Mouse (Mus musculus) lung, embryonic 15.5 days (tissue): Measurements from ENCODE around the gene Qk. TPM values are rescaled to one million over a fixed set of nuclear protein-coding genes. Genes with fewer than 3 reads are reported as not detected.

ENCODE experiments used
- ATAC-seq: fragments of 200-750 bp; cut with Nextera tagmentation; 2 replicates; pipeline ENCODE4 v1.8.0; 2017; ENCODE audit warnings: moderate number of reproducible peaks, borderline replicate concordance; ENCODE audit not compliant: low FRiP score, low TSS enrichment; ENCODE audit errors: extremely low read depth
- H3K27ac ChIP-seq: fragments of 300-500 bp; sonication (generic); 2 replicates; pipeline ENCODE4 v1.5.1; 2015; ENCODE audit warnings: moderate library complexity, mild to moderate bottlenecking, inconsistent platforms
- H3K27me3 ChIP-seq: fragments of 300-500 bp; sonication (generic); 2 replicates; pipeline ENCODE4 v1.6.1; 2015; ENCODE audit warnings: inconsistent platforms
- H3K36me3 ChIP-seq: fragments of 300-500 bp; sonication (generic); 2 replicates; pipeline ENCODE4 v1.6.1; 2015; ENCODE audit warnings: inconsistent platforms
- H3K4me1 ChIP-seq: fragments of 300-500 bp; sonication (generic); 2 replicates; pipeline ENCODE4 v1.6.1; 2015; ENCODE audit warnings: inconsistent platforms
- H3K4me2 ChIP-seq: fragments of 300-500 bp; sonication (generic); 2 replicates; pipeline ENCODE4 v1.6.1; 2015; ENCODE audit warnings: inconsistent platforms, mild to moderate bottlenecking, moderate library complexity
- H3K4me3 ChIP-seq: fragments of 300-500 bp; sonication (generic); 2 replicates; pipeline ENCODE4 v1.5.1; 2015; ENCODE audit warnings: mild to moderate bottlenecking, inconsistent platforms
- H3K9ac ChIP-seq: fragments of 300-500 bp; sonication (generic); 2 replicates; pipeline ENCODE4 v1.6.1; 2015; ENCODE audit warnings: inconsistent platforms
- H3K9me3 ChIP-seq: fragments of 300-500 bp; sonication (generic); 2 replicates; pipeline ENCODE4 v1.6.1; 2016; ENCODE audit warnings: inconsistent platforms
- WGBS: fragments of 180-500 bp; shearing (Covaris S2); methylation state at CpG from one replicate; pipeline ENCODE4 v1.1.7; 2015; 5-methylcytosine and 5-hydroxymethylcytosine counted together
- polyA plus RNA-seq: library from polyadenylated mRNA; unstranded; fragments of >200 nt; fragmentation: Nextera tagmentation; extraction: Ambion mirVana; gene quantifications from 2 replicates; pipeline ENCODE4 v1.2.1, GENCODE M21; 2015

Qk gene
- polyA plus RNA-seq, 1 experiment from 2014 or later: 33.3 TPM

GRCm38 (mm10) chr17:10232406-10232805 lies 87.2 kb downstream of the Qk start:
- Histone ChIP-seq H3K27ac (no peak overlapping the region), H3K27me3 (no peaks in the 10 kb centered on the region), H3K36me3 (peaks cover 3% of the 10 kb centered on the region), H3K4me2 (no peak overlapping the region), H3K4me3 (no peak overlapping the region), H3K4me1 (no peaks in the 10 kb centered on the region), H3K9ac (no peak overlapping the region), H3K9me3 (no peaks in the 10 kb centered on the region)
- WGBS: 93% methylated on average over 3 of the region's 3 CpGs
- ATAC-seq: no peak

DNA sequence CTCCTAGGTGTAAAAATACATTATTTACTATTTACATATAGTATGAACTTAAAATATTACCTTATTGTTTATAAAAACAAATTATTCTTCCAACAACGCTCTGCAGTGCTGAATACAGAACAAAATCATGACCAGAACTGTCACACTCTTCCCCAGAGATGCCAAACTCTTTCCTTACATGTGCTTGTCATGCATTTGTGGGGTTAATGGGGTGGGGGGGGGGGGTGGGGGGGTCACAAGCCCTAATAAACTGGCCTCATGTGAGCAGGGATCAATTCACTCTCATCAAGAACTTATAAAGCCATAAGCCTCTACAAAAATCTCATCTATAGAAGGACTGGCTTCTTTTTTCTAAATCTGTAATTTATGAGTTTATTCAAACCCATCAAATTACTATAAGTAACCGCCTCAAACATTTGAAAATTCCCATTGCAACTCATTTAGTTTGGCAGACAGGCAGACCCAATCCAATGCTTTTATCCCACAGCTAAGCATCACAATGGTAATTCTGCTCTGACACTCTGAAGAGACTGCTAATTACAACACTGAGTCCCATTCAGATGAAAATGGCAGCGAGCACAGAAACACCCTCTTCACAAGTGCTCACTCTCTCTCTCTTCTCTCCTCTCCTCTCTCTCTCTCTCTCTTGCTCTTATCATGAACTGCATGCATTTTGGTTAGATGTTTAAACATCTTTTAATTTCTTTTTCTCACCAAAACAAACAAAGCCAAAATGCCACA lies 91.7 kb downstream of the Qk start:
- no peak overlapping the region for H3K4me2 ChIP-seq
- H3K9ac ChIP-seq: no peak overlapping the region
- H3K9me3 ChIP-seq: no peaks in the 10 kb centered on the region
- WGBS: 75% methylated on average over 3 of the region's 3 CpGs
- H3K27ac ChIP-seq: no peak overlapping the region
- H3K4me3 ChIP-seq: no peak overlapping the region
- peaks cover 4% of the 10 kb centered on the region for H3K4me1 ChIP-seq
- no peaks in the 10 kb centered on the region for H3K27me3 ChIP-seq
- ATAC-seq: no peak
- H3K36me3 ChIP-seq: no peaks in the 10 kb centered on the region

DNA sequence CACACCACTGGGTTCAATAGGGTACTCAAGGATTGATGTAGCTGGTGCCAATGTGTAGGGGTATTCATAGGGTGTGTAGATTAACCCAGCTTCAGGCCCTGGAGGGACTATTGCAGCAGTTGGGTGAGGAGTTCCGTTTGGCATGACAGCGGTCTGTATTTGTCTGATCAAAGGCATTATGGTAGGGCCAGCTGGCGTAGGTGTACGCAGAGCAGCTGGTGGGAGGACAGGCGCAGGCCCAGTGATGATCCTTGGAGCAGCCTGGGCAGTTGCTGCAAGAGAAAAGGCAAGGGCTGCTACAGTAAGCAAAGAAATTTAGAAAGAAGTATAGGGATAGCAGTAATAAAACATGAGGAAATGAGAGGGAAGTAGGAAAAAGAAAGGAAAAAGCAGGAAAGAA lies 103.5 kb downstream of the Qk start:
- 70% methylated on average over 5 of the region's 5 CpGs for WGBS
- no peaks in the 10 kb centered on the region for H3K9me3 ChIP-seq
- no peak for ATAC-seq
- no peak overlapping the region for H3K4me3 ChIP-seq
- H3K4me1 ChIP-seq: no peaks in the 10 kb centered on the region
- H3K4me2 ChIP-seq: no peak overlapping the region
- peaks cover 14% of the 10 kb centered on the region for H3K36me3 ChIP-seq
- no peak overlapping the region for H3K9ac ChIP-seq
- H3K27me3 ChIP-seq: no peaks in the 10 kb centered on the region
- H3K27ac ChIP-seq: no peak overlapping the region

GRCm38 (mm10) chr17:10209154-10209777 lies 110.4 kb downstream of the Qk start:
- peaks cover 24% of the 10 kb centered on the region for H3K36me3 ChIP-seq
- H3K9ac ChIP-seq: no peak overlapping the region
- no peaks in the 10 kb centered on the region for H3K27me3 ChIP-seq
- no peaks in the 10 kb centered on the region for H3K4me1 ChIP-seq
- H3K27ac ChIP-seq: no peak overlapping the region
- 51% methylated on average over 12 of the region's 12 CpGs for WGBS
- H3K4me3 ChIP-seq: no peak overlapping the region
- no peak for ATAC-seq
- no peaks in the 10 kb centered on the region for H3K9me3 ChIP-seq
- H3K4me2 ChIP-seq: no peak overlapping the region

- Histone ChIP-seq H3K4me2 (no peak overlapping the region), H3K27me3 (no peaks in the 10 kb centered on the region), H3K27ac (no peak overlapping the region), H3K4me1 (no peaks in the 10 kb centered on the region), H3K36me3 (peaks cover 19% of the 10 kb centered on the region), H3K9me3 (no peaks in the 10 kb centered on the region), H3K9ac (no peak overlapping the region), H3K4me3 (no peak overlapping the region)
- no peak for ATAC-seq
- WGBS: 77% methylated on average over 2 of the region's 2 CpGs
Observed at GRCm38 (mm10) chr17:10198662-10199061, 121.0 kb downstream of the Qk start.

- no peak overlapping the region for H3K27ac ChIP-seq
- no peak overlapping the region for H3K9ac ChIP-seq
- 93% methylated on average over 3 of the region's 3 CpGs for whole genome bisulfite sequencing
- H3K4me1 ChIP-seq: no peaks in the 10 kb centered on the region
- H3K4me3 ChIP-seq: no peak overlapping the region
- H3K9me3 ChIP-seq: no peaks in the 10 kb centered on the region
- H3K27me3 ChIP-seq: no peaks in the 10 kb centered on the region
- no peak overlapping the region for H3K4me2 ChIP-seq
- ATAC-seq: no peak
- H3K36me3 ChIP-seq: peaks cover 19% of the 10 kb centered on the region
Observed at GRCm38 (mm10) chr17:10198231-10198630, 121.4 kb downstream of the Qk start.

DNA sequence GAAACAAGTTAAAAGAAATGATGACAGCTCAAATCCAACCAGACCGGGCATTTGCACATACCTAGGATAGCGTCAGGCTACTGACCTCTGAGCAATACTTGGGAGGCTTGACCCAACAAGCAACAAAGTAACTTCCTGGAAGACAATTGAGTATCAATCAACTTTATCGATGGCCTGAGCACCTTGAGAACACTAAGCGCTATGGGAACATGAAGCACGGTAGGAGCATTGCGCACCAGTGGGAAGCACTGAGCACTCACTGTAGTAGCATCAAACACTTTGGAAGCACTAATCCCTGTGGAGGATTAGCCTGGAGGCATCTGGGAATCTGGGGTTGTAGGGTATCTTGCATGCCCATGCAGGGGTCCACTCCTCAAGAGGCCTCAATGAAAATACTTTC lies 124.0 kb downstream of the Qk start:
- ATAC-seq: no peak
- H3K9ac ChIP-seq: no peak overlapping the region
- H3K4me2 ChIP-seq: no peak overlapping the region
- H3K27ac ChIP-seq: no peak overlapping the region
- WGBS: 94% methylated on average over 6 of the region's 6 CpGs
- H3K9me3 ChIP-seq: no peaks in the 10 kb centered on the region
- no peaks in the 10 kb centered on the region for H3K4me1 ChIP-seq
- H3K4me3 ChIP-seq: no peak overlapping the region
- H3K36me3 ChIP-seq: peaks cover 8% of the 10 kb centered on the region
- H3K27me3 ChIP-seq: no peaks in the 10 kb centered on the region

DNA sequence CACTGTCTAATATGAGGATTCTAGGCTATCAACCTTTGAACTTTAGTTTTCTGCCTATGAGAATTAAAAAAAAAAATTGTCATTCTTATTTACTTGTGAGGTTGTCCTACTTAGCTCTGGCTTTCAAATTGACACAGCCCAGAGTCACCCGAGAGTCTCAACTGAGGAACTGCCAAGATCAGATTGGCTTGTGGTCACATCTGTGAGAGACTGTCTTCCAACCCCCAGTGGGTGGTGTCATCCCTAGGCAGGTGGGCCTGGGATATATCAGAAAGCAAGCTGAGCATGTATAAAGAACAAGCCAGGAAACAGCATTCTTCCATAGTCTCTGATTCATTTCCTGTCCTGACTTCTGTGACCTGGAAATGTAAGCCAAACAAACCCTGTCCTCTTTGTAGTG lies 128.8 kb downstream of the Qk start:
- no peak overlapping the region for H3K9ac ChIP-seq
- no peak overlapping the region for H3K4me2 ChIP-seq
- 73% methylated on average over 1 of the region's 1 CpGs for WGBS
- no peak overlapping the region for H3K4me3 ChIP-seq
- H3K9me3 ChIP-seq: no peaks in the 10 kb centered on the region
- H3K27ac ChIP-seq: no peak overlapping the region
- no peaks in the 10 kb centered on the region for H3K4me1 ChIP-seq
- ATAC-seq: no peak
- no peaks in the 10 kb centered on the region for H3K27me3 ChIP-seq
- H3K36me3 ChIP-seq: peaks cover 3% of the 10 kb centered on the region; the same call in 1 of the 2 replicates

- Histone ChIP-seq H3K9me3 (no peaks in the 10 kb centered on the region), H3K4me3 (no peak overlapping the region), H3K27ac (no peak overlapping the region), H3K4me1 (no peaks in the 10 kb centered on the region), H3K9ac (no peak overlapping the region), H3K36me3 (no peaks in the 10 kb centered on the region), H3K27me3 (no peaks in the 10 kb centered on the region), H3K4me2 (no peak overlapping the region)
- ATAC-seq: no peak
- 58% methylated on average over 3 of the region's 3 CpGs for WGBS
Observed at GRCm38 (mm10) chr17:10188481-10188880, 131.2 kb downstream of the Qk start.

DNA sequence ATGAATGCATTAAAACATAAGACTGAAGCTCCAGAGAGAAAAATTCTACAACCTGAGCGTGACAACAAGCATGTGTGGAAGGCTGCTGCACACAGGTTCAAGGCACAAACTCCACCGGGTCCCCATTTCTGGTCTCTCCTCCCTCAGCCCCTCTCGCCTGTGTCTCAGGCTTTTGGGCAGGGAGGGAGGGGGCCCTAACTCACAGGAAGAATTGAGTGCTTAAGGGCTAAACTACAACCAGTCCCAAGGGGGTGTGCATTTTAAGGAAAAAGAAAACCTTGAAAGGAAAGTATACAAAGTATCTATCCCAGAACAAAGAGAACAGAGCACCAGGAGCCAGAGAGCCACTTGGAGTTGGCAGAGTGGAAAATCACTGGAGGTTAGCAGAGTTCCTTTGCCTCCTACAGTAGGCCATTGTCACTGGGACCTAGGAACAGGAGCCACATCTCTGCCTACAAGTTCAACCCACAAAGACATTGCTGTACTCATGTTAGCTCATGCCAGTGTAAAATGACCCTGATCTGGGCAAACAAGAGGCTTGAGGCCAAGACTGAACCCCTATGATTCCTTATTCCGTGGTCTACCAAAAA lies 132.1 kb downstream of the Qk start:
- WGBS: 68% methylated on average over 4 of the region's 4 CpGs
- no peaks in the 10 kb centered on the region for H3K9me3 ChIP-seq
- no peaks in the 10 kb centered on the region for H3K27me3 ChIP-seq
- H3K4me2 ChIP-seq: no peak overlapping the region
- no peak overlapping the region for H3K4me3 ChIP-seq
- H3K36me3 ChIP-seq: no peaks in the 10 kb centered on the region
- ATAC-seq: no peak
- H3K4me1 ChIP-seq: no peaks in the 10 kb centered on the region
- H3K9ac ChIP-seq: no peak overlapping the region
- H3K27ac ChIP-seq: no peak overlapping the region

- WGBS: 77% methylated on average over 6 of the region's 6 CpGs
- H3K4me3 ChIP-seq: no peak overlapping the region
- no peak for ATAC-seq
Observed at GRCm38 (mm10) chr17:10181761-10182160, 137.9 kb downstream of the Qk start.

DNA sequence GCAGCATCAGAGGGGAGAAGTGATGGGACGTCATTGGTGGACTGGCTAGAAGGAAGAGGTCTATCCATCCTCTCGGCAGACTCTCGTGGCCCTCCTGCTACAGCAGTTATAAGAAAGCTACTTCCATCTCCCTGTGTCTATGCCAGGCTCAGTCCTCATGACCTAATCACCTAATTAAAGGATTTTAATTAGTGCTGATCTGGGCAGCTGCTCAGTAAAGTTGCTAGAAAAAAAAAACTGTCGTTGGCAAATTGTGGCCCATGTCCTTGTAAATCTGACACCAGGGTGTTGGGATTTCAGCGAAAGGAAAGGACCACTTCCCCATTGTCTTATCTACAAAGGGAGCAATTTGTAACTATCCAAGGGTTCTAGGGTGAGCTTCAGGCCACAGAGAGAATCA lies 142.6 kb downstream of the Qk start:
- Histone ChIP-seq H3K9me3 (no peaks in the 10 kb centered on the region), H3K36me3 (no peaks in the 10 kb centered on the region), H3K4me3 (no peak overlapping the region), H3K9ac (no peak overlapping the region), H3K4me1 (no peaks in the 10 kb centered on the region), H3K27me3 (no peaks in the 10 kb centered on the region), H3K27ac (no peak overlapping the region), H3K4me2 (no peak overlapping the region)
- ATAC-seq: no peak
- 59% methylated on average over 5 of the region's 5 CpGs for WGBS

More at GRCm38 (mm10) chr17:10181761-10182160, 137.9 kb downstream of the Qk start:
- Histone ChIP-seq H3K36me3 (no peaks in the 10 kb centered on the region), H3K4me2 (no peak overlapping the region), H3K9me3 (no peaks in the 10 kb centered on the region), H3K27me3 (no peaks in the 10 kb centered on the region), H3K27ac (no peak overlapping the region), H3K4me1 (no peaks in the 10 kb centered on the region), H3K9ac (no peak overlapping the region)
